Mouse (Mus musculus) urinary bladder, adult 18-20 months (tissue): ENCODE measurements around the gene Als2.

Experiments used
- DNase-seq, 2 experiments: peaks; one replicate each; pipeline ENCODE4 v3.0.0; 2022; ENCODE audit warnings: low spot score in 2 of 2, mixed read lengths in 2 of 2

The Als2 gene

DNA sequence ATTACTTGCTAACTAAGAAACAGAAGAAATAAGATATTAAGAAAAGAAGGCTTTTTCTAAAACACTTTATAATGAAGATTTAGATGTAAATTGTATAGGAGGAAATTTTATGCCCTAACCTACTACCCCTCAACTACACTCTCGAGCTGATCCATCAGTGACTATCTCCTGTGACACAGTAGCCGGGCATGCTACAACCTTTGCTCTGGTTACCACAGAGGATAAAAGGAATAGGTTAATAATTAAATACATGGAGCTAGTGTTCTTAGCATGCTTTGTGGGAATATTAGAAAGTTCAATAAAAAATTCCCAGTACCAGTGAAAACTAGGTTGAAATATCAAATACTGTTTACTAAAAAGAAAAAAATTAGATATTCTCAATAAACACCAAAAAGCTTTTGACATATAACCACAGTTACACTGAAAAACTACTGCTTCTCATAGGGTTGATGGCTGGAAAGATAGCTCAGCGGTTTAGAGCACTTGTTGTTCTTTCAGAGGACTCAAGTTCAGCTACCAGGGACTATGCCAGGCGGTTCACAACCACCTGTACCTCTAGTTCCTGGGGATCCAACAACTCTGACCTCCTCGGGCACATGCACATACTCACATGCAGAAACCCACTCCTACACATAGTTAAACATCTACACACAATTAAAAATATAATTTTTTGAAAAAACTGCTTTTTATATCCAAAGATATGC is 24.8 kb downstream of the Als2 start:
- no peak for DNase-seq

DNA sequence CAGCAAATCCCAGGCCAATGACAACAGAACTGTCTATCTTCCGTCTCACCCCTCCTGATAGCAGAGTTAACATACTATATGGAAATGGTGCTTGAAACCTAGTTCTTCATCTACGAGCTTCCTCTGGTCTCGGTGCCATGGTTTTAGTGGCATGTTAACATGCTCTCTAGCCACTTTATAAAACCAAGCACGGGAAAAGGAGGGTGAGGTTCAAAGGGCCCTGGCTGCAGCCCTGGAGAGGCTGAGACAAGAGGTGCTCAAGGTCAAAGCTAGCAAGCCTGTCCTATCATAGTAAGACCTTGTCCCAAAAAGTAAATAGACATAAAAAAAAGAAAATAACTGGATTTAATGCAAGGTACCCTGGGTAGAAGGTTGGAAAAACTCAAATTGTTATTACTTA is 25.4 kb downstream of the Als2 start:
- no peak for DNase-seq

- no peak for DNase-seq
Observed at GRCm38 (mm10) chr1:59208331-59208730, 28.7 kb downstream of the Als2 start.

- DNase-seq: no peak
Observed at GRCm38 (mm10) chr1:59204489-59204888, 32.5 kb downstream of the Als2 start.

DNA sequence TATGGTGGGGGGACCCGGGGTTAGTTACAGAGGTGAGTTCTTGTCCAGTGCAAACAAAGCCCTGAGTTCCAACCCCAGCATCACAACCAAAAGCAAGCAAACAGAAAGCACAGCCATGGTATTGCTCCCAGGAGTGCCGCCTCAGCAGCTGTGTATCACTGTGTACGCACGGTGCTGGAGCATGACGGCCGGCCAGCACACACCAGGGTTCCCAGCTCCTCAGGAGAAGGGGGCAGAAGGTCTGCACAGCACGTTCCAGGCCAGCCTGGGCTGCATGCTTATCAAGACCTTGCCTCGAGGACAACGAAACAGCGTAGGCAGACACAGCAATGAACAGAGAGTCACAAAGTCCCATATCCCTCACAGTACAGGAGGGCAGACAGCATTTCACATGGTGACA is 34.7 kb downstream of the Als2 start:
- no peak for DNase-seq

DNA sequence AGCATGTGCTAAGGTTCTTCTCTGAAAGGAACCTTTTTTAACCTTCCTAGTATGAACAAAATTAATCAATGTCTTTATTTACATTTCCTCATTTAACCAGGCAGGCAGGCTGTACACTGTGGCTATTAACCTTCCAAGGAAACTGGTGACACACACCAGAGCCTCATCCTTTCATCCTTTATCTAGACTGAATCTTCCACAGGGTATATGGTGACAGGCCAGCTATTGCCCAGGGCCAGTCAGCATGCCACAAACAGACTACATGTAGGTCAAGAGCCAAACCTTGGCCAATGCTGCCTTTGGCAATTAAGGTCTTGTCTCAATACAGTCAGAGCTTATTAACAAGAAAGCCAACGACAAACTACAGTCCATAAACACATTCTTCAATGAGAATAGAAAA is 35.5 kb downstream of the Als2 start:
- DNase-seq: no peak

DNA sequence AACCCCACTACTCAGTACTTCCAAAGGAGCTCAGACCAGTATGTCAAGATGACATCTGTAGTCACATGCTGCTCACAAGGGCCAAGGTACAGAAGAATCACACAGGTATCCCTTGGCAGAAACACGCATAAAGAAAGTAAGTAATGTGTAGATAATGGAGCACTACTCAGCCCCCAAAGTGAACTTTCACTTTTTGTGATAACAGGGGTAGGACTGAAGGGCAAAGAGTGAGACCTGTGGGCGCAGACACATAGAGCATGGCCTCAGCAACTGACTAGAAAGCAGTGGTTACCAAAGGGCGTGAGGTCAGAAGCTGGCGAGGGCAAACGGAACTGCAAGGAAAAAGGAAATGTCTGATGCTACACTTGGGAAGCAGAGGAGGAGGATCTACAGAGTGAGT is 36.1 kb downstream of the Als2 start:
- no peak for DNase-seq

- DNase-seq: no peak
Observed at GRCm38 (mm10) chr1:59194979-59195378, 42.1 kb downstream of the Als2 start.

DNA sequence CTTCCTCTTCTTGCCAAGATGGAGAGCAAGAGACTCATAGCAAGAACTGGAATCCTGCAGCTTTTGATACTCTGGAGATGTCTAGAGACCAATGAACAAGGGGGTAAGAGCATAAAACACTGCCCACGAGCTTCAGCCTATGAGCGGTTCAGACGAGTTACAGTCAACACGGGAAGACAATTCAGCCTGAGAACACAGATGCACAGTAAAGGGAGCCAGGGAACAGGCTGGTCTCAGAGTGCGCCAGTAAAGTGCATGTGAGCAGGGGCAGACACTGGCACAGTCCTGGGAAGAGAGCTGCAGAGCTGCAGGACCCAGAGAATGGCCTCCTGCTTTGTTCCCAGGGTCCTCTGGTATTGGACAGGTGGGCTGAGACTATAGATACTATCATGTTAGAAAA is 49.2 kb downstream of the Als2 start:
- no peak for DNase-seq

GRCm38 (mm10) chr1:59186317-59186716 is 50.7 kb downstream of the Als2 start:
- no peak for DNase-seq

DNA sequence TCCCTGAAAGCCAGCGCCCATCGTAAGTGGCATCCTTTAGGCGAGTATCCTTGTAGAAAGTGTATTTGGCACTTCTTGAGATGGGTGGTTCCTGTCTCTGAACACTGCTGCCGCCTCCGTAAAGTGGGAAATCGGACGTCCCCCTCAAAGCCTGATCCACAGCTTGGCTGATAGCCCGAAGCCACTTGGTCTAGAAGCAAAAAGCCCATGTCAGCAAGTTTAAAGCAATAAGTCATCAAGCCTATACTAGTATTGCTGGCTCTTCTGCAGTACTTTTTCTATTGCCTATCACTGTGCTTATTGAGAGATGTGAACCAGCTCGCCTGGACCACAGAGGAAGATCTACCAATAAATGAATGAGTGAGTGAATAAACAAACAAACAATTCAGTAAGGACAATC is 51.6 kb downstream of the Als2 start:
- no peak for DNase-seq

DNA sequence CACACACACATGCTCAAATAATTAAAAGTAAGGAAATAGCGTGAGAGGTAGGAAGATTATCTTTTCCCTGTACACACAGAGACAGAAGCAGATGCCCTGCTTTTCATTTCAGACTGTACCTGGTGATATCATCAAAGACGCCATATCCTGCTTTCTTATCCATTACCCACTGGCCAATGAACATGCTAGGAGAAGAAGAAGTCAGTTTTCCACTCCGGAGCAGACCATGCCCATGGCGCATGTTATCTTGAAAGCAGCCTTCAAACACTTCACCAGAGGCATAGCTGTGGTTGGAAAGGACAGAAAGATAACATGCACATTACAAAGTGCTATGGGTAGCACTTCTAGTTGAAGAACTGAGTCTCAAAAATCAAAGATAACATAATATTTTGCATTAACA is 54.0 kb downstream of the Als2 start:
- no peak for DNase-seq

DNA sequence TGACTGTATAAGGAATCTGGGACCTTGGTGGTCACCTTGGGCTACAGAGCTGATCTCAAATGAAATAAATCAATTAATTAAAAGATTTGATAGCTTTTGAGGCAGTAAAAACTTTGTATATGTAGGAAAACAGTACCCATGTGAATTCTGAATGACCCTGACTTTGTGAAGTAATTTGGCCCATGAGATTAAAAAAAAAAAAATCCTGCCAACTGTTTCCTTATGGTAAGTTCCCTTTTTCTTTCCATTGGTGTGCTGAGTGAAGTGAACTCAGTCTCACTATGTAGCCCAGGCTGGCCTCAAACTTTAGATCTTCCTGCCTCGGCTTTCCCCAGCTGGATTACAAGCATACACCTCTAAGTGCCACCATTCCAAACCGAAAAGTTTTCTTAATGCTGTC is 54.7 kb downstream of the Als2 start:
- no peak for DNase-seq

- no peak for DNase-seq
Observed at GRCm38 (mm10) chr1:59180003-59180402, 57.0 kb downstream of the Als2 start.

DNA sequence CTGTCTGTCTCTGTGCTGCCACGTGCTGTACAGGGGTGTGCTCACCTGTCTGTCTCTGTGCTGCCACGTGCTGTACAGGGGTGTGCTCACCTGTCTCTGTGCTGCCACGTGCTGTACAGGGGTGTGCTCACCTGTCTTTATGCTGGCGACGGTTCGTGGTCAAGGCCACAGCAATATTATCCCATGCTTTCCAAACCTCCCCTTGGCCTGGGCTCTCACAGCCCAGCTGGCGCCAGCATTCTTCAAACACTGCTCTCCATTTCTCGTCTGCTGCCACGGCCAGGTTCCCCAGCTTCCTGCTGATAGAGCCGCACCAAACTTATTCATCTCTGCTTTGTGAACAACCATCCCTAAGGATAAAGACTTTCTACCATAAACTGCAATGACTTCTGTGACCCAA is 58.6 kb downstream of the Als2 start:
- DNase-seq: no peak

- no peak for DNase-seq
Observed at GRCm38 (mm10) chr1:59174514-59175373, 62.3 kb downstream of the Als2 start.

DNA sequence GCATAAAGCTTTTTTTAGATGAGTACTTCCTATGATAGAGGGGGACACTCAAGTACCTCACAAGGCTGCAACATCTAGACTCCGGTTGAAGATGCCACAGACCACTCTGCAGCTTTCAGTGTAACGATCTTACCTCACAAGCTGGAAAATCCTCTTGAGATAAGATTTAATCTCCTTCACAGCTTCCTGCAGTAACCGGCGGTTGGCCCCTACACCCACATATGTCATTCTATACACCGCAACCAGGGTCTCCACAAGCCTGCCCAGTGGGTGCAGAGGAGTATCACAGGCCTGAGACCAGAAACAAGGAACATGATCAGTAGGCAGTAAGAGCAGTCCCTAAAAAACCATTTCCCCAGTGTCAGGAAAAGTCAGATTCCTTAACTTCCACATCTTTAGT is 64.0 kb downstream of the Als2 start:
- DNase-seq: no peak

- DNase-seq: no peak
Observed at GRCm38 (mm10) chr1:59171875-59172274, 65.2 kb downstream of the Als2 start.

DNA sequence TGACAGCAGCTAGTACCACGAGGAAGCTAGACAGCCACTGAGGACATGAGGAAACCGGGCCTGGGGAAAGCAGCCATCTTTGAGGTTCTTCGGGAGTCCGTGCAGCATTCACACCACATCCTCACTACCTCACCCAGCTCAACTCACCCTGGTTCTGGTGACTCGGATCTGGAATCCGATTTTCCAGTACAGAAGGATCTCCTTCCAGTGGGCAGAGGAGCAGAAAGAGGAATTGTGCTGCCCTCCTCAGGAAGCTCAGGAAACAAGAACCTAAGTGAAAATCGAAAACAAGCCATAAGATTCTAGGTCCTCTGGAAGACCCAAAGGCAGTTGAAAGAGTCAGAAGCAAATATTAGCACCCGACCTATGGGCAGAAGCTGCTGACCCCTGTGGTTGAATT is 66.7 kb downstream of the Als2 start:
- DNase-seq: no peak

GRCm38 (mm10) chr1:59169586-59169985 is 67.4 kb downstream of the Als2 start:
- no peak for DNase-seq

GRCm38 (mm10) chr1:59168556-59168955 is 68.5 kb downstream of the Als2 start:
- DNase-seq: no peak

GRCm38 (mm10) chr1:59167654-59168425 is 69.2 kb downstream of the Als2 start:
- no peak for DNase-seq
